Mouse (Mus musculus): Measurements from ENCODE around the gene Fpr3. TPM values are rescaled to one million over a fixed set of nuclear protein-coding genes. Genes with fewer than 3 reads are reported as not detected.

The Fpr3 gene
- not detected for polyA plus RNA-seq (2017; shearing (Covaris generic))

DNA sequence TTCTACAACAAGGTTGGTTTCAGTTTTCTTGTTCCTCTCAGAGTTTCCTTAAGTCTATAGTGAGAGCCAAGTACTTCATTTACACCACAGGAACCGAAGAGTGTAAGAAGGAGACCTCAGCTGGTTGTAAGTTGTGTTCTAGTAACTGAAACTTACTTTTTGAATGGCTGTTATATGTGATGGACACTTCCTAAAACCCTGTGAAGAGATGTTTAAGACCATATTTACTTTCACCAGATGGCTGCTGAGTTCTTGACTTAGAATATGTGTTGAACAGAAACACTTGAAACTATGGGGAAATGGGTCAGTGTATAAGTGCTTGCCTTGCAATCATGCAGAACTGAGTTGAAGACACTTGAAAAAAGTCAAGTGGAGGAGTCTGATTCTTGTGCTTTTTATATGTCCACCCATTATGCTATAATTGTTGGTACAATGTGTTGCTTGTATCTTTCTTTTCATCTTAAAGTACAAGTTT, at the start of gene Fpr3, which contains the start of gene Fpr2:
Gene Fpr3 (plus strand): TSS at position 79 of the 475 bp plus-strand sequence.
Gene Fpr2 (plus strand): TSS at position 51 of the 475 bp plus-strand sequence.

DNA sequence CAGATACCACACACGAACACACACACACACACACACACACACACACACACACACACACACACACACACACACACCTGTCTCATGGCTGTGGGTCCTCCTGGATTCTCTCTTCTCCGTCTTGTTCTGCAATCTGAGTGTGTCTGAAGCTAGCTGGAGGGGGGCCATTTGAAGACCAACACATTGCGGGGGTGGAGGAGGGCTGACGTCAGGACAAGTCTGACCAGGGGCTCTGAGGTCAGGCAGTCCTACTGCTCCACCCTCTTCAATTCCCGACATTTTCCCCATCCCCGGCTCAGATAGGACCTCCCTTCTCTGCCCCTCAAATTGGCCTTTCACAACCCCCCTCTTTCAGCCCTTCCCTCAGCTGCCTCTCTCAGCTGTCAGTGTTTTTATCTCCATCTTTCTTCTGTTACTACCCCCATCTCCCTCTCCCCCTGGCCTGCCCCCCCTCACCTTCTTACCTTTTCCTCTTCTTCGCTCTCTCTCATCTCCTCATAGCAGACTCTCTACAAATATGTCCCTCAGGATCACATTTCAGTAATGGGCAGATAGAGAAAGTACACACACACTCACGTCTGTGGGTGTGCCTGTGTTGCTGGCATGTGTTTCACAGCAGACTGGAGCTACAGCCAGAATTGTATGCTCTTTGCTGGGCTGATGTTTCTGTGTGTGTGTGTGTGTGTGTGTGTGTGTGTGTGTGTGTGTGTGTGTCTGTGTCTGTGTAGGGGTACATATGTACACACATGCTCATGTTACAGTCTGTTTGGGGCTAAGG, 32.4 kb upstream of the Fpr3 start, which contains the start of gene Has1:
Gene Has1 (minus strand): TSS at position 142 of the 775 bp plus-strand sequence.

GRCm38 (mm10) chr17:17883840-17884239, 3.8 kb upstream of the Fpr3 start, which contains the start of gene Fpr1:
TSS of gene Fpr1 (minus strand) at chr17:17883940.

Other genes with a start within 250 kb of the Fpr3 start
- not detected for gene Vmn2r90, start 184.1 kb upstream of the Fpr3 start, polyA plus RNA-seq (2017; shearing (Covaris generic))
- gene Spaca6, start 60.7 kb upstream of the Fpr3 start, polyA plus RNA-seq (2017; shearing (Covaris generic)), result 4.0 TPM
- gene Has1, start 32.6 kb upstream of the Fpr3 start, polyA plus RNA-seq (2017; shearing (Covaris generic)), result not detected
- 0.13 TPM for gene Fpr1, start 3.9 kb upstream of the Fpr3 start, polyA plus RNA-seq (2017; shearing (Covaris generic))
- not detected for gene Fpr2, start within 50 bp of the Fpr3 start, polyA plus RNA-seq (2017; shearing (Covaris generic))
- not detected for gene Fpr-rs4, start 133.9 kb downstream of the Fpr3 start, polyA plus RNA-seq (2017; shearing (Covaris generic))
- gene Vmn2r124, start 161.6 kb downstream of the Fpr3 start, polyA plus RNA-seq (2017; shearing (Covaris generic)), result 0.02 TPM
- not detected for gene Vmn2r91, start 197.2 kb downstream of the Fpr3 start, polyA plus RNA-seq (2017; shearing (Covaris generic))

Data from CD4-positive, CD25-positive, alpha-beta regulatory T cell (primary cell).